Comparison of ENCODE assay signal across 9 mouse cellular contexts in genomic region chr3:62527160-62527559, GRCm38 (mm10). TPM values are rescaled to one million over a fixed set of nuclear protein-coding genes. Genes with fewer than 3 reads are reported as not detected.
DNase-seq lines count a peak whose midpoint lies in the region; ATAC-seq and TF ChIP-seq lines count a peak whose summit lies in the region.
"Had no signal": no experiment of that assay in that cellular context is flagged by ENCODE, and none has a peak within 500 bp of the region (broad histone marks: within the 10 kb centered on the region; RNA-seq: fewer than 3 reads in every experiment).

No protein-coding gene starts in this region.

- peak; percentile 26 to 46 for DNase-seq in cerebellum, postnatal 10 days
- DNase-seq in cerebellum, postnatal 4 days (ENCODE audit: low spot score in 2 of 2): no peak
- no peak for DNase-seq in liver, adult 2 months (ENCODE audit: extremely low read depth, low read depth, low spot score)
- peak; percentile 59 to 61 for DNase-seq in right cerebral cortex, adult 2 months (ENCODE audit: low spot score in 2 of 2)
- DNase-seq in cerebellum, adult 9-10 months: no peak
- no peak for DNase-seq in ovary, postnatal 36 days (ENCODE audit: low spot score)

- no peaks in the 10 kb centered on the region for H3K79me2 ChIP-seq in liver, adult 2 months (ENCODE audit: control insufficient read depth, insufficient read depth, low read length)

- WGBS in liver, adult 2 months: 36% methylated on average over 4 of the region's 4 CpGs
- WGBS in liver, embryonic 12.5 days (ENCODE audit: insufficient replicate concordance): 36% methylated on average over 4 of the region's 4 CpGs
- WGBS in forebrain, embryonic 16.5 days: 37% methylated on average over 4 of the region's 4 CpGs

- no peak overlapping the region for H3K4me2 ChIP-seq in liver, embryonic 12.5 days
- H3K4me2 ChIP-seq in forebrain, embryonic 16.5 days (ENCODE audit: low read length): no peak overlapping the region
- H3K4me2 ChIP-seq: heart, embryonic 13.5 days had no signal

- H3K27ac ChIP-seq in liver, adult 2 months (replicated peaks; ENCODE audit: insufficient read depth, low read depth, low read length): no peak overlapping the region
- H3K27ac ChIP-seq in liver, embryonic 12.5 days: no peak overlapping the region
- no peak overlapping the region for H3K27ac ChIP-seq in forebrain, embryonic 16.5 days (ENCODE audit: low read length)
- H3K27ac ChIP-seq: heart, embryonic 13.5 days had no signal

- H3K9ac ChIP-seq in liver, adult 2 months (ENCODE audit: low read depth, low read length): no peak overlapping the region
- no peak overlapping the region for H3K9ac ChIP-seq in liver, embryonic 12.5 days
- H3K9ac ChIP-seq in forebrain, embryonic 16.5 days (replicated peaks; ENCODE audit: low read depth, low read length): no peak overlapping the region
- H3K9ac ChIP-seq: heart, embryonic 13.5 days had no signal

- no peaks in the 10 kb centered on the region for H3K36me3 ChIP-seq in liver, adult 2 months (ENCODE audit: control insufficient read depth, insufficient read depth, low read length)
- H3K36me3 ChIP-seq in liver, embryonic 12.5 days: no peaks in the 10 kb centered on the region
- no peaks in the 10 kb centered on the region for H3K36me3 ChIP-seq in forebrain, embryonic 16.5 days (ENCODE audit: control insufficient read depth, insufficient read depth)
- H3K36me3 ChIP-seq: heart, embryonic 13.5 days had no signal

- H3K9me3 ChIP-seq in liver, embryonic 12.5 days (replicated peaks): no peaks in the 10 kb centered on the region
- H3K9me3 ChIP-seq in forebrain, embryonic 16.5 days (ENCODE audit: control insufficient read depth, low read length): no peaks in the 10 kb centered on the region
- H3K9me3 ChIP-seq: heart, embryonic 13.5 days had no signal

- no peak for ATAC-seq in liver, embryonic 12.5 days
- peak; percentile 76; the same call in 1 of the 2 replicates for ATAC-seq in forebrain, embryonic 16.5 days

- no peaks in the 10 kb centered on the region for H3K4me1 ChIP-seq in liver, adult 2 months (ENCODE audit: control insufficient read depth, insufficient read depth, low read length)
- H3K4me1 ChIP-seq in liver, embryonic 12.5 days: no peaks in the 10 kb centered on the region
- H3K4me1 ChIP-seq in forebrain, embryonic 16.5 days (replicated peaks; ENCODE audit: control insufficient read depth, insufficient read depth, low read length): no peaks in the 10 kb centered on the region
- H3K4me1 ChIP-seq: heart, embryonic 13.5 days had no signal

- peak; percentile 14; the same call in 1 of the 2 replicates for TF ChIP-seq CTCF in liver, adult 2 months (IDR thresholded peaks at IDR 0.05; ENCODE audit: low read depth, low read length)

- no peak overlapping the region for H3K4me3 ChIP-seq in liver, adult 2 months (ENCODE audit: insufficient read depth, low read depth, low read length)
- no peak overlapping the region for H3K4me3 ChIP-seq in liver, embryonic 12.5 days
- no peak overlapping the region for H3K4me3 ChIP-seq in forebrain, embryonic 16.5 days (replicated peaks; ENCODE audit: low read length)
- H3K4me3 ChIP-seq: heart, embryonic 13.5 days had no signal

- no peaks in the 10 kb centered on the region; the same call in 1 of the 2 replicates for H3K27me3 ChIP-seq in liver, adult 2 months (ENCODE audit: control insufficient read depth, insufficient read depth, low read length)
- H3K27me3 ChIP-seq in liver, embryonic 12.5 days (replicated peaks): no peaks in the 10 kb centered on the region
- H3K27me3 ChIP-seq in forebrain, embryonic 16.5 days (replicated peaks; ENCODE audit: control insufficient read depth, insufficient read depth, low read length): no peaks in the 10 kb centered on the region
- H3K27me3 ChIP-seq: heart, embryonic 13.5 days had no signal

- TF ChIP-seq POLR2A in liver, adult 2 months (IDR thresholded peaks at IDR 0.05; ENCODE audit: extremely low read depth, insufficient read depth, low read length): no peak

RNA-seq across cellular contexts. Expression of gene Dhx36, which starts 20.4 kb away (rescaled TPM):
- 20.6 and 24.5 TPM in 2 replicates for total RNA-seq in liver, adult 2 months (2014; rRNA removed)
- polyA plus RNA-seq in liver, adult 2 months (2012; rRNA removed): 2.7 and 2.9 TPM in 2 replicates
- 20.3 and 21.5 TPM in 2 replicates for polyA plus RNA-seq in liver, embryonic 12.5 days (2016; fragmentation: Nextera tagmentation; extraction: Ambion mirVana)
- polyA plus RNA-seq in forebrain, embryonic 16.5 days (2015; fragmentation: Nextera tagmentation; extraction: Ambion mirVana): 46.6 and 49.5 TPM in 2 replicates

Comparison
In these comparisons a context has a peak if more than half of its experiments do, and no peak if none do; other contexts are left out.
1. DNase-seq: peak in cerebellum, postnatal 10 days (2 of 2) and right cerebral cortex, adult 2 months (2 of 2); none in cerebellum, postnatal 4 days (0 of 2), liver, adult 2 months (single experiment), cerebellum, adult 9-10 months (single experiment) and ovary, postnatal 36 days (single experiment).